Mouse (Mus musculus): ENCODE measurements around the gene Mdm4.
A peak's percentile ranks its signal among the peaks of the same experiment; 100 is the strongest.
"Not testable (repeated sequence)": the region's sequence is repeated elsewhere in the genome, so short reads cannot be mapped to it uniquely, and the experiment has no call there.

Gene Mdm4

GRCm38 (mm10) chr1:133006571-133006970, 23.8 kb downstream of the Mdm4 start:
- no peak for TF ChIP-seq NANOG (IDR thresholded peaks at IDR 0.05; ENCODE audit: borderline replicate concordance, low read length)
- no peak for TF ChIP-seq POU5F1 (IDR thresholded peaks at IDR 0.05; ENCODE audit: borderline replicate concordance, low read length)
- TF ChIP-seq CTCF (conservative IDR thresholded peaks at IDR 0.05; ENCODE audit: low read length) = no peak
- Histone ChIP-seq H3K4me3 (replicated peaks; ENCODE audit: low read length) (no peak overlapping the region), H3K27me3 (ENCODE audit: insufficient read depth, low read length) (no peaks in the 10 kb centered on the region), H3K4me1 (replicated peaks; ENCODE audit: low read depth, low read length) (peaks cover 47% of the 10 kb centered on the region), H3K36me3 (ENCODE audit: insufficient read depth, low read length) (peaks cover 97% of the 10 kb centered on the region), H3K9me3 (ENCODE audit: low read length) (no peaks in the 10 kb centered on the region)

- peaks cover 20% of the 10 kb centered on the region for H3K4me1 ChIP-seq (replicated peaks; ENCODE audit: low read depth, low read length)
- no peaks in the 10 kb centered on the region for H3K27me3 ChIP-seq (ENCODE audit: insufficient read depth, low read length)
- H3K36me3 ChIP-seq (ENCODE audit: insufficient read depth, low read length) = peaks cover 96% of the 10 kb centered on the region
- H3K9me3 ChIP-seq (ENCODE audit: low read length) = no peaks in the 10 kb centered on the region
- no peak overlapping the region for H3K4me3 ChIP-seq (replicated peaks; ENCODE audit: low read length)
- TF ChIP-seq NANOG (IDR thresholded peaks at IDR 0.05; ENCODE audit: borderline replicate concordance, low read length) (no peak), POU5F1 (IDR thresholded peaks at IDR 0.05; ENCODE audit: borderline replicate concordance, low read length) (no peak), CTCF (conservative IDR thresholded peaks at IDR 0.05; ENCODE audit: low read length) (no peak)
Measured at GRCm38 (mm10) chr1:133000347-133000746, 30.0 kb downstream of the Mdm4 start.

- Histone ChIP-seq H3K9me3 (ENCODE audit: low read length) (0 out of 2 replicates have a peak, but pooled peaks cover 4% of the 10 kb centered on the region), H3K4me1 (replicated peaks; ENCODE audit: low read depth, low read length) (peaks cover 28% of the 10 kb centered on the region), H3K36me3 (ENCODE audit: insufficient read depth, low read length) (peaks cover 99% of the 10 kb centered on the region), H3K27me3 (ENCODE audit: insufficient read depth, low read length) (no peaks in the 10 kb centered on the region), H3K4me3 (replicated peaks; ENCODE audit: low read length) (no peak overlapping the region)
- no peak for TF ChIP-seq POU5F1 (IDR thresholded peaks at IDR 0.05; ENCODE audit: borderline replicate concordance, low read length)
- no peak for TF ChIP-seq NANOG (IDR thresholded peaks at IDR 0.05; ENCODE audit: borderline replicate concordance, low read length)
- no peak for TF ChIP-seq CTCF (conservative IDR thresholded peaks at IDR 0.05; ENCODE audit: low read length)
Measured at GRCm38 (mm10) chr1:132991580-132991979, 38.8 kb downstream of the Mdm4 start.

DNA sequence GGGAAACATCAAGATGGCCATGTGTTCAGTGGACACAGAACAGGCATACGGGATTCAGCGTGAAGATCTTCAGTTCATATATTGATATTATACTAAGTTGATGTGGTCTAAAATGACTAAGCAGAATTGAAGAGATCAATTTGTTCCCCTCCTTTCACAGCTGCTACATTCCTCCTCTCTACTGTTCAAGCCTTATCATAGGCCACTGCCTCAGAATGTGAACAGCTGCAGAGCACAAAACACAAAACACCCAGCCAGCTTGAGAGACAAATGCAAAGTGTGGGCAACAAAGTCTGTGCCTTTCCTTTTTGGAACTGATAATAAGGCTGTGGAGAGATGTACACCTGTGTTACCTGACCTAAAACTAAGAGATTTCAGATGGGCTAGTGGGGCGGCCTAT, 39.6 kb downstream of the Mdm4 start:
- Histone ChIP-seq H3K36me3 (ENCODE audit: insufficient read depth, low read length) (peaks cover 99% of the 10 kb centered on the region), H3K4me1 (replicated peaks; ENCODE audit: low read depth, low read length) (peaks cover 36% of the 10 kb centered on the region), H3K4me3 (replicated peaks; ENCODE audit: low read length) (no peak overlapping the region), H3K9me3 (ENCODE audit: low read length) (0 out of 2 replicates have a peak, but pooled peaks cover 4% of the 10 kb centered on the region), H3K27me3 (ENCODE audit: insufficient read depth, low read length) (no peaks in the 10 kb centered on the region)
- TF ChIP-seq CTCF (conservative IDR thresholded peaks at IDR 0.05; ENCODE audit: low read length) = no peak
- TF ChIP-seq POU5F1 (IDR thresholded peaks at IDR 0.05; ENCODE audit: borderline replicate concordance, low read length) = no peak
- TF ChIP-seq NANOG (IDR thresholded peaks at IDR 0.05; ENCODE audit: borderline replicate concordance, low read length) = no peak

GRCm38 (mm10) chr1:132988556-132989459, 41.6 kb downstream of the Mdm4 start:
- peaks cover 99% of the 10 kb centered on the region for H3K36me3 ChIP-seq (ENCODE audit: insufficient read depth, low read length)
- H3K27me3 ChIP-seq (ENCODE audit: insufficient read depth, low read length); H3K9me3 ChIP-seq (ENCODE audit: low read length); H3K4me3 ChIP-seq (replicated peaks; ENCODE audit: low read length): not testable (repeated sequence)
- peaks cover 50% of the 10 kb centered on the region for H3K4me1 ChIP-seq (replicated peaks; ENCODE audit: low read depth, low read length)

DNA sequence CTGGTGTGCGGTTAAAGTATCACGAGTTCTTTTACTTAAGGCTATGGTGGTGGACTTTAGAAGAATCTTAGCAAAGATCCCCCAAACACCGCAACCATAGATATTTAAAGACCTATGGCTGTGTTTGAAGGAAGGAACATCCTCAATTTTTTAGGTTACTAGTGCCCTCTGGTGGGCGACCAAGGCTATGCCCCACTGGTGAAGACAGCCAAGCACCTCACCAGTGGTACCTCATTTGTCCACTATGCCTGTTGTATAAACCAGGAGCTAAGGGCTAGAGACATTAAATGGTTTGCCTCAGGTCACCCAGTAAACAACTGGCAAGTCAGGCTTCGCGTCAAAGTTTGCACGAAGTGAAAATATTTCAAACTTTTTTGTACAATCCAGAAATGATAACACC, 47.6 kb downstream of the Mdm4 start:
- H3K36me3 ChIP-seq (ENCODE audit: insufficient read depth, low read length) = peaks cover 77% of the 10 kb centered on the region
- H3K9me3 ChIP-seq (ENCODE audit: low read length) = no peaks in the 10 kb centered on the region
- H3K4me1 ChIP-seq (replicated peaks; ENCODE audit: low read depth, low read length) = peaks cover 97% of the 10 kb centered on the region
- no peaks in the 10 kb centered on the region for H3K27me3 ChIP-seq (ENCODE audit: insufficient read depth, low read length)
- TF ChIP-seq POU5F1 (IDR thresholded peaks at IDR 0.05; ENCODE audit: borderline replicate concordance, low read length) (no peak), CTCF (conservative IDR thresholded peaks at IDR 0.05; ENCODE audit: low read length) (peak; percentile 84)
- no peak overlapping the region for H3K4me3 ChIP-seq (replicated peaks; ENCODE audit: low read length)

DNA sequence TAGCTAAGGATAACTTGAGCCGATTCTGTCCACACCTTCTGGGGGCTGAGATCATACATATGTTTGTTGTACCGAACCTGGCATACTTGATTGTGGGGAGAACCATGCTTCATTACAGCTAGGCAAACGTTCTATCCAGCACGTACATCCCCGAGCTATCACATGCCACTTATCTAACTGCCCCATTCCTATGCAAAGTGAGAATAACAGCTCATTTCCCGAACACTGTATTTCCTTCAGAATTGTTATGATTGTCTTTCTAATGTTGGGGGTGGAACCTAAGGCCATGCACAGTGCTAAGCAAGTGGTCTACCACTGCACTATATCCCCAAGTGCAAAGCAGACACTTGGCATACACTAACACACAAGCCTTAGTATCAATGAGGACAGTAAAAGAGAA, 49.1 kb downstream of the Mdm4 start:
- Histone ChIP-seq H3K4me3 (replicated peaks; ENCODE audit: low read length) (peak overlapping the region; percentile 30; the same call in 1 of the 2 replicates), H3K27me3 (ENCODE audit: insufficient read depth, low read length) (no peaks in the 10 kb centered on the region), H3K4me1 (replicated peaks; ENCODE audit: low read depth, low read length) (peaks cover 86% of the 10 kb centered on the region), H3K36me3 (ENCODE audit: insufficient read depth, low read length) (peaks cover 66% of the 10 kb centered on the region), H3K9me3 (ENCODE audit: low read length) (peaks cover 6% of the 10 kb centered on the region; the same call in 1 of the 2 replicates)
- TF ChIP-seq NANOG (IDR thresholded peaks at IDR 0.05; ENCODE audit: borderline replicate concordance, low read length) = peak; percentile 56; the same call in 1 of the 2 replicates
- TF ChIP-seq POU5F1 (IDR thresholded peaks at IDR 0.05; ENCODE audit: borderline replicate concordance, low read length) = no peak

- Histone ChIP-seq H3K4me3 (replicated peaks; ENCODE audit: low read length) (no peak overlapping the region), H3K27me3 (ENCODE audit: insufficient read depth, low read length) (no peaks in the 10 kb centered on the region), H3K4me1 (replicated peaks; ENCODE audit: low read depth, low read length) (peaks cover 50% of the 10 kb centered on the region), H3K36me3 (ENCODE audit: insufficient read depth, low read length) (peaks cover 30% of the 10 kb centered on the region), H3K9me3 (ENCODE audit: low read length) (peaks cover 7% of the 10 kb centered on the region; the same call in 1 of the 2 replicates)
- no peak for TF ChIP-seq NANOG (IDR thresholded peaks at IDR 0.05; ENCODE audit: borderline replicate concordance, low read length)
- TF ChIP-seq POU5F1 (IDR thresholded peaks at IDR 0.05; ENCODE audit: borderline replicate concordance, low read length) = no peak
- TF ChIP-seq CTCF (conservative IDR thresholded peaks at IDR 0.05; ENCODE audit: low read length) = no peak
Measured at GRCm38 (mm10) chr1:132977402-132977801, 53.0 kb downstream of the Mdm4 start.

DNA sequence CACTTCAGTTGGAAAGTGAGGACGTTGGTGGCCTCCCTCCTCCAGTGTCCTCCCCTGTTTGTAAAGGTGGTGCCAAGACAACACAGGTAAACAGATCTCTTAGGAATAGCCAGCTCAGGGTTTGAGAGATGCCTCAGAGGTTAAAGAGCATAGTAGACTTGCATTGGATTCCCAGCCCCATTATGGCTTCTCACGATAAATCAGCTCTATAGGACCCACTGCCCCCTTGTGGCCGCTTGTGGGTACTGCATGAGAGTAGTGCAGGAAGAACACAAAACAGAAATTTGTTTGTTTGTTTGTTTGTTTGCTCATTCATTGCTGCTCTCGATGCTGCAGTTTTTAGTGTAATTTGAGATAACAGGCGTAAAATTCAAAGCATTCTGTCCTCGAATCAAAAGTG, 61.7 kb downstream of the Mdm4 start:
- no peak overlapping the region for H3K4me3 ChIP-seq (replicated peaks; ENCODE audit: low read length)
- peaks cover 17% of the 10 kb centered on the region for H3K4me1 ChIP-seq (replicated peaks; ENCODE audit: low read depth, low read length)
- H3K27me3 ChIP-seq (ENCODE audit: insufficient read depth, low read length) = peaks cover 13% of the 10 kb centered on the region
- H3K9me3 ChIP-seq (ENCODE audit: low read length) = no peaks in the 10 kb centered on the region
- TF ChIP-seq POU5F1 (IDR thresholded peaks at IDR 0.05; ENCODE audit: borderline replicate concordance, low read length) (no peak), CTCF (conservative IDR thresholded peaks at IDR 0.05; ENCODE audit: low read length) (peak; percentile 97)
- H3K36me3 ChIP-seq (ENCODE audit: insufficient read depth, low read length) = no peaks in the 10 kb centered on the region

Data from E14TG2a.4 (cell line).